Mouse (Mus musculus) cerebellum, adult 2 months (tissue): ENCODE data around the gene Scn1b. TPM values are rescaled to one million over a fixed set of nuclear protein-coding genes. Genes with fewer than 3 reads are reported as not detected.

Experiments used
- DNase-seq, 2 experiments: peaks; one replicate each; pipeline ENCODE4 v3.0.0; 2021
- H3K27ac ChIP-seq: fragments of 200-500 bp; 2 replicates; pipeline ENCODE4 v1.5.1; 2012; ENCODE audit warnings: low read length, control low read depth, inconsistent platforms; ENCODE audit not compliant: insufficient read depth
- H3K27me3 ChIP-seq: fragments of 200-500 bp; 2 replicates; pipeline ENCODE4 v1.6.1; 2012; ENCODE audit warnings: inconsistent platforms, mild to moderate bottlenecking, low read length, moderate library complexity; ENCODE audit not compliant: control insufficient read depth, insufficient read depth
- H3K4me1 ChIP-seq: fragments of 200-500 bp; 2 replicates; pipeline ENCODE4 v1.6.1; 2011; ENCODE audit warnings: low read length; ENCODE audit not compliant: control insufficient read depth, insufficient read depth
- H3K4me3 ChIP-seq: fragments of 200-500 bp; replicated peaks from 2 replicates; pipeline ENCODE3; 2011; ENCODE audit warnings: mild to moderate bottlenecking, low read depth, low read length, control low read depth; ENCODE audit not compliant: insufficient read depth
- CTCF ChIP-seq: fragments of 200-500 bp; IDR thresholded peaks from 2 replicates; pipeline ENCODE4 v1.5.1; 2011; ENCODE audit warnings: low read depth, mild to moderate bottlenecking, control low read depth, low read length, moderate library complexity, borderline replicate concordance; ENCODE audit not compliant: insufficient read depth
- POLR2A ChIP-seq: fragments of 200-500 bp; IDR thresholded peaks from 2 replicates; pipeline ENCODE4 v1.6.1; 2011; ENCODE audit warnings: low read length, control low read depth, borderline replicate concordance; ENCODE audit not compliant: insufficient read depth
- WGBS: fragments of 180-500 bp; shearing (Covaris S2); methylation state at CpG from one replicate; pipeline ENCODE4 v1.1.7; 2018; 5-methylcytosine and 5-hydroxymethylcytosine counted together
- polyA plus RNA-seq: library from polyadenylated mRNA; depleted of rRNA; stranded (reverse); fragments of >200 nt; gene quantifications from 2 replicates; pipeline ENCODE4 v1.2.3, GENCODE M21; 2012

The Scn1b gene
- polyA plus RNA-seq, 1 experiment, result 1,376 TPM

GRCm38 (mm10) chr7:31110861-31111385 is 15.9 kb downstream of the Scn1b start:
- H3K4me3 ChIP-seq, result no peak overlapping the region
- no peak overlapping the region for H3K27ac ChIP-seq
- no peaks in the 10 kb centered on the region for H3K27me3 ChIP-seq
- no peak for DNase-seq
- no peak for TF ChIP-seq POLR2A
- TF ChIP-seq CTCF, result no peak
- peaks cover 20% of the 10 kb centered on the region for H3K4me1 ChIP-seq
- 86% methylated on average over 15 of the region's 15 CpGs for WGBS

- TF ChIP-seq CTCF (no peak), POLR2A (no peak)
- H3K27me3 ChIP-seq, result no peaks in the 10 kb centered on the region
- 76% methylated on average over 5 of the region's 5 CpGs for whole genome bisulfite sequencing
- H3K27ac ChIP-seq, result no peak overlapping the region
- DNase-seq, result no peak
- peaks cover 14% of the 10 kb centered on the region for H3K4me1 ChIP-seq
- no peak overlapping the region for H3K4me3 ChIP-seq
Observed at GRCm38 (mm10) chr7:31109796-31110195, 17.0 kb downstream of the Scn1b start.

GRCm38 (mm10) chr7:31109091-31109490 is 17.7 kb downstream of the Scn1b start:
- 5% methylated on average over 7 of the region's 7 CpGs for whole genome bisulfite sequencing
- H3K4me1 ChIP-seq, result peaks cover 14% of the 10 kb centered on the region
- H3K27ac ChIP-seq, result no peak overlapping the region
- no peak for TF ChIP-seq CTCF
- TF ChIP-seq POLR2A, result no peak
- peak; percentile 78 for DNase-seq
- H3K4me3 ChIP-seq, result no peak overlapping the region
- no peaks in the 10 kb centered on the region for H3K27me3 ChIP-seq

GRCm38 (mm10) chr7:31107781-31108180 is 19.0 kb downstream of the Scn1b start:
- H3K4me1 ChIP-seq, result peaks cover 14% of the 10 kb centered on the region
- no peak overlapping the region for H3K27ac ChIP-seq
- H3K4me3 ChIP-seq, result no peak overlapping the region
- 86% methylated on average over 11 of the region's 11 CpGs for WGBS
- H3K27me3 ChIP-seq, result no peaks in the 10 kb centered on the region
- TF ChIP-seq CTCF (no peak), POLR2A (no peak)
- DNase-seq, result no peak

GRCm38 (mm10) chr7:31106166-31106565 is 20.6 kb downstream of the Scn1b start:
- Histone ChIP-seq H3K27ac (no peak overlapping the region), H3K4me1 (peaks cover 14% of the 10 kb centered on the region), H3K4me3 (no peak overlapping the region), H3K27me3 (no peaks in the 10 kb centered on the region)
- no peak for TF ChIP-seq POLR2A
- TF ChIP-seq CTCF, result no peak
- WGBS, result 52% methylated on average over 3 of the region's 3 CpGs
- DNase-seq, result no peak

GRCm38 (mm10) chr7:31105061-31105768 is 21.6 kb downstream of the Scn1b start:
- 51% methylated on average over 15 of the region's 15 CpGs for WGBS
- no peak overlapping the region for H3K27ac ChIP-seq
- DNase-seq, result peak; percentile 58 to 68

GRCm38 (mm10) chr7:31100786-31101185 is 26.0 kb downstream of the Scn1b start:
- Histone ChIP-seq H3K27me3 (no peaks in the 10 kb centered on the region), H3K4me1 (no peaks in the 10 kb centered on the region), H3K4me3 (no peak overlapping the region), H3K27ac (no peak overlapping the region)
- whole genome bisulfite sequencing, result 76% methylated on average over 14 of the region's 14 CpGs
- TF ChIP-seq CTCF (no peak), POLR2A (no peak)
- DNase-seq, result no peak

More at GRCm38 (mm10) chr7:31105061-31105768, 21.6 kb downstream of the Scn1b start:
- H3K27me3 ChIP-seq, result no peaks in the 10 kb centered on the region
- no peak overlapping the region for H3K4me3 ChIP-seq
- peaks cover 14% of the 10 kb centered on the region for H3K4me1 ChIP-seq
- TF ChIP-seq CTCF (peak; percentile 69), POLR2A (no peak)

GRCm38 (mm10) chr7:31099612-31099982 is 27.2 kb downstream of the Scn1b start:
- Histone ChIP-seq H3K4me1 (no peaks in the 10 kb centered on the region), H3K4me3 (no peak overlapping the region), H3K27me3 (no peaks in the 10 kb centered on the region), H3K27ac (no peak overlapping the region)
- 84% methylated on average over 6 of the region's 6 CpGs for WGBS
- no peak for DNase-seq
- TF ChIP-seq POLR2A (no peak), CTCF (no peak)
